Mouse (Mus musculus): ENCODE measurements around the gene Pdpk1.

GRCm38 (mm10) chr17:24111256-24111655 lies 39.5 kb downstream of the Pdpk1 start:
- TF ChIP-seq CTCF (IDR thresholded peaks at IDR 0.05; ENCODE audit: low read depth) (no peak), EP300 (optimal IDR thresholded peaks at IDR 0.05) (no peak)
